Comparison of ENCODE assay signal across 8 mouse cellular contexts in the genomic region with DNA sequence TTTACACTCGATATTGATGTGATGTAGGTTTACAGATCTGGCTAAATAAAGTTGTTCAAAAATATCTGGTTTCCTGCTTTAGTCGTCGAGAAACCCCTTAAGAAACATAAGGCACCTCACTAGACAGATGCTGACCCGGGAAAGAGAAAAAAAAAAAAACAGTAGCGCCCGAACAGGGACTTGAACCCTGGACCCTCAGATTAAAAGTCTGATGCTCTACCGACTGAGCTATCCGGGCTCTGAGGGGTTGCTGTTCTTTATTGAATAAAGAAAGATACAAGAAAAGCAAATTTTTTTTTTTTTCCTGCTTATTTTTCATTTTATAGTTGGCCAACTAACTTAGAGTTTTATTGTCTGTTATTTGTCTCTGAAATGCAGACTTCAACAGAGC. TPM values are rescaled to one million over a fixed set of nuclear protein-coding genes. Genes with fewer than 3 reads are reported as not detected.
DNase-seq lines count a peak whose midpoint lies in the region; ATAC-seq and TF ChIP-seq lines count a peak whose summit lies in the region.

No protein-coding gene starts in this region.

- TF ChIP-seq EP300 in heart, postnatal 0 days (IDR thresholded peaks at IDR 0.05; ENCODE audit: low read depth), result no peak

- H3K9me3 ChIP-seq in heart, postnatal 0 days (replicated peaks; ENCODE audit: control insufficient read depth, low read length), result no peaks in the 10 kb centered on the region
- H3K9me3 ChIP-seq in limb, embryonic 14.5 days (ENCODE audit: control insufficient read depth, low read length), result no peaks in the 10 kb centered on the region
- H3K9me3 ChIP-seq in midbrain, embryonic 15.5 days, result no peaks in the 10 kb centered on the region

- peak; percentile 37; the same call in 1 of the 2 replicates for ATAC-seq in heart, postnatal 0 days (ENCODE audit: insufficient read depth, low read depth)
- ATAC-seq in limb, embryonic 14.5 days (ENCODE audit: low FRiP score, low read depth), result peak; percentile 49; the same call in 1 of the 2 replicates
- peak; percentile 66 for ATAC-seq in midbrain, embryonic 15.5 days (replicated peaks)

- intact Hi-C loops in left cerebral cortex, adult 2 months (cut with DNase I), result loop anchor here (2.0 to 5.0 kb wide), 3 partner anchors 109 to 774 kb away; no protein-coding TSS in a partner anchor
- intact Hi-C loops in gastrocnemius, postnatal 14 days (cut with DNase I; ENCODE audit: low total_unique reads), result no loop called here

- no peak overlapping the region; the same call in 1 of the 2 replicates for H3K27ac ChIP-seq in left cerebral cortex, adult 2 months
- H3K27ac ChIP-seq in heart, postnatal 0 days (ENCODE audit: low read depth), result peak overlapping the region; percentile 43; the same call in 1 of the 2 replicates
- H3K27ac ChIP-seq in limb, embryonic 14.5 days (replicated peaks; ENCODE audit: low read depth, low read length), result no peak overlapping the region
- H3K27ac ChIP-seq in midbrain, embryonic 15.5 days, result no peak overlapping the region

- DNase-seq in left cerebral cortex, adult 2 months (ENCODE audit: extremely low spot score in 1 of 2, low spot score in 2 of 2), result no peak
- no peak for DNase-seq in left cerebral cortex, adult 8-10 months (ENCODE audit: low spot score in 2 of 2)
- peak; percentile 40 for DNase-seq in cerebellum, postnatal 25 days
- no peak for DNase-seq in heart, postnatal 0 days (ENCODE audit: low spot score)
- peak; percentile 70 for DNase-seq in limb, embryonic 14.5 days (ENCODE audit: low spot score)
- no peak for DNase-seq in gastrocnemius, adult 18-20 months (ENCODE audit: low spot score)
- no peak for DNase-seq in gastrocnemius, postnatal 14 days

- no peak for TF ChIP-seq CTCF in left cerebral cortex, adult 2 months (IDR thresholded peaks at IDR 0.05)
- no peak for TF ChIP-seq CTCF in heart, postnatal 0 days (IDR thresholded peaks at IDR 0.05; ENCODE audit: low read depth)

- TF ChIP-seq POLR2A in limb, embryonic 14.5 days (IDR thresholded peaks at IDR 0.05; ENCODE audit: borderline replicate concordance, extremely low read depth, insufficient read depth, insufficient read length), result no peak

- peak overlapping the region; percentile 50; the same call in 1 of the 2 replicates for H3K9ac ChIP-seq in heart, postnatal 0 days (replicated peaks; ENCODE audit: low read depth, low read length)
- H3K9ac ChIP-seq in limb, embryonic 14.5 days (ENCODE audit: low read depth, low read length, severe bottlenecking), result no peak overlapping the region; the same call in 1 of the 2 replicates
- no peak overlapping the region for H3K9ac ChIP-seq in midbrain, embryonic 15.5 days

- H3K27me3 ChIP-seq in heart, postnatal 0 days (ENCODE audit: control insufficient read depth, insufficient read depth, low read length), result no peaks in the 10 kb centered on the region
- no peaks in the 10 kb centered on the region for H3K27me3 ChIP-seq in limb, embryonic 14.5 days (ENCODE audit: control insufficient read depth, insufficient read depth, low read length)
- no peaks in the 10 kb centered on the region for H3K27me3 ChIP-seq in midbrain, embryonic 15.5 days (replicated peaks)

- H3K4me3 ChIP-seq in left cerebral cortex, adult 2 months, result peak overlapping the region; percentile 70
- peak overlapping the region; percentile 64 for H3K4me3 ChIP-seq in heart, postnatal 0 days (ENCODE audit: low read depth, low read length)
- H3K4me3 ChIP-seq in limb, embryonic 14.5 days (replicated peaks; ENCODE audit: low read length), result peak overlapping the region; percentile 46
- H3K4me3 ChIP-seq in midbrain, embryonic 15.5 days, result peak overlapping the region; percentile 62

- 0% methylated on average over 8 of the region's 8 CpGs for WGBS in heart, postnatal 0 days
- under 1% methylated on average over 8 of the region's 8 CpGs for WGBS in limb, embryonic 14.5 days
- under 1% methylated on average over 8 of the region's 8 CpGs for WGBS in midbrain, embryonic 15.5 days

- no peaks in the 10 kb centered on the region for H3K36me3 ChIP-seq in heart, postnatal 0 days (replicated peaks; ENCODE audit: control insufficient read depth, insufficient read depth, low read length)
- no peaks in the 10 kb centered on the region for H3K36me3 ChIP-seq in limb, embryonic 14.5 days (ENCODE audit: control insufficient read depth, insufficient read depth, low read length)
- no peaks in the 10 kb centered on the region for H3K36me3 ChIP-seq in midbrain, embryonic 15.5 days (replicated peaks)

- H3K4me2 ChIP-seq in heart, postnatal 0 days (ENCODE audit: low read depth, low read length), result peak overlapping the region; percentile 84
- peak overlapping the region; percentile 80 for H3K4me2 ChIP-seq in limb, embryonic 14.5 days (replicated peaks; ENCODE audit: low read depth, low read length, severe bottlenecking)
- H3K4me2 ChIP-seq in midbrain, embryonic 15.5 days, result peak overlapping the region; percentile 87

- H3K4me1 ChIP-seq in heart, postnatal 0 days (ENCODE audit: control insufficient read depth, insufficient read depth), result peaks cover 5% of the 10 kb centered on the region
- H3K4me1 ChIP-seq in limb, embryonic 14.5 days (ENCODE audit: control insufficient read depth, insufficient read depth, low read length), result peaks cover 6% of the 10 kb centered on the region; the same call in 1 of the 2 replicates
- peaks cover 27% of the 10 kb centered on the region for H3K4me1 ChIP-seq in midbrain, embryonic 15.5 days

RNA-seq across cellular contexts. Expression of a gene that starts 11.3 kb away (rescaled TPM):
- total RNA-seq in left cerebral cortex, adult 2 months (2021), result 10 to 100 TPM; 33.6 to 36.5 TPM
- 10 to 100 TPM; 34.1 to 39.5 (median 35.3) TPM for total RNA-seq in left cerebral cortex, adult 8-10 months (2022)
- total RNA-seq in heart, postnatal 0 days (2014; rRNA removed; ENCODE audit: low replicate concordance), result 54.7 and 58.2 TPM in 2 replicates
- polyA plus RNA-seq in heart, postnatal 0 days (2015; fragmentation: Nextera tagmentation; extraction: Ambion mirVana), result 33.0 and 35.3 TPM in 2 replicates
- 101 and 110 TPM in 2 replicates for polyA plus RNA-seq in limb, embryonic 14.5 days (2012; rRNA removed)
- 123 and 137 TPM in 2 replicates for polyA plus RNA-seq in limb, embryonic 14.5 days (2014; fragmentation: Nextera tagmentation; extraction: Ambion mirVana)
- 81.0 and 89.9 TPM in 2 replicates for polyA plus RNA-seq in midbrain, embryonic 15.5 days (2015; fragmentation: Nextera tagmentation; extraction: Ambion mirVana)
- 10 to 100 TPM; 21.0 to 22.0 TPM for total RNA-seq in gastrocnemius, adult 18-20 months (2021)
- total RNA-seq in gastrocnemius, postnatal 14 days (2021), result 10 to 100 TPM; 22.2 to 26.4 TPM

RNA-seq across cellular contexts. Expression of a gene that starts 22.2 kb away (rescaled TPM):
- total RNA-seq in left cerebral cortex, adult 2 months (2021), result not detected
- total RNA-seq in left cerebral cortex, adult 8-10 months (2022), result not detected
- not detected in 2 replicates for total RNA-seq in heart, postnatal 0 days (2014; rRNA removed; ENCODE audit: low replicate concordance)
- polyA plus RNA-seq in heart, postnatal 0 days (2015; fragmentation: Nextera tagmentation; extraction: Ambion mirVana), result not detected in 2 replicates
- not detected in 2 replicates for polyA plus RNA-seq in limb, embryonic 14.5 days (2012; rRNA removed)
- not detected in 2 replicates for polyA plus RNA-seq in limb, embryonic 14.5 days (2014; fragmentation: Nextera tagmentation; extraction: Ambion mirVana)
- not detected in 2 replicates for polyA plus RNA-seq in midbrain, embryonic 15.5 days (2015; fragmentation: Nextera tagmentation; extraction: Ambion mirVana)
- not detected for total RNA-seq in gastrocnemius, adult 18-20 months (2021)
- total RNA-seq in gastrocnemius, postnatal 14 days (2021), result not detected

RNA-seq across cellular contexts. Expression of a gene that starts 38.5 kb away (rescaled TPM):
- not detected for total RNA-seq in left cerebral cortex, adult 2 months (2021)
- not detected for total RNA-seq in left cerebral cortex, adult 8-10 months (2022)
- not detected in 2 replicates for total RNA-seq in heart, postnatal 0 days (2014; rRNA removed; ENCODE audit: low replicate concordance)
- not detected in 2 replicates for polyA plus RNA-seq in heart, postnatal 0 days (2015; fragmentation: Nextera tagmentation; extraction: Ambion mirVana)
- not detected in 2 replicates for polyA plus RNA-seq in limb, embryonic 14.5 days (2012; rRNA removed)
- polyA plus RNA-seq in limb, embryonic 14.5 days (2014; fragmentation: Nextera tagmentation; extraction: Ambion mirVana), result not detected in 2 replicates
- not detected in 2 replicates for polyA plus RNA-seq in midbrain, embryonic 15.5 days (2015; fragmentation: Nextera tagmentation; extraction: Ambion mirVana)
- not detected for total RNA-seq in gastrocnemius, adult 18-20 months (2021)
- not detected for total RNA-seq in gastrocnemius, postnatal 14 days (2021)

RNA-seq across cellular contexts. Expression of a gene that starts 56.6 kb away (rescaled TPM):
- total RNA-seq in left cerebral cortex, adult 2 months (2021), result not detected
- total RNA-seq in left cerebral cortex, adult 8-10 months (2022), result not detected
- total RNA-seq in heart, postnatal 0 days (2014; rRNA removed; ENCODE audit: low replicate concordance), result not detected in 2 replicates
- not detected in 2 replicates for polyA plus RNA-seq in heart, postnatal 0 days (2015; fragmentation: Nextera tagmentation; extraction: Ambion mirVana)
- polyA plus RNA-seq in limb, embryonic 14.5 days (2012; rRNA removed), result not detected in 2 replicates
- polyA plus RNA-seq in limb, embryonic 14.5 days (2014; fragmentation: Nextera tagmentation; extraction: Ambion mirVana), result not detected in 2 replicates
- 0.05 TPM in 1 of 2 replicates, not detected in the other for polyA plus RNA-seq in midbrain, embryonic 15.5 days (2015; fragmentation: Nextera tagmentation; extraction: Ambion mirVana)
- total RNA-seq in gastrocnemius, adult 18-20 months (2021), result not detected
- total RNA-seq in gastrocnemius, postnatal 14 days (2021), result not detected

Comparison
In these comparisons a context has a peak if more than half of its experiments do, and no peak if none do; other contexts are left out.
1. DNase-seq: peak in cerebellum, postnatal 25 days (2 of 2) and limb, embryonic 14.5 days (single experiment); none in left cerebral cortex, adult 2 months (0 of 2), left cerebral cortex, adult 8-10 months (0 of 2), heart, postnatal 0 days (single experiment), gastrocnemius, adult 18-20 months (single experiment) and gastrocnemius, postnatal 14 days (single experiment).
2. Peak in every context shown above with its lines, with median percentiles within 50 percentile points of each other: H3K4me3 ChIP-seq, ATAC-seq and H3K4me2 ChIP-seq.